Mouse (Mus musculus) brain, embryonic 18.5 days (tissue): ENCODE measurements around the gene Prkab1.
A peak's percentile ranks its signal among the peaks of the same experiment; 100 is the strongest.

Experiments used
- DNase-seq: peaks from one replicate; pipeline ENCODE4 v3.0.0-alpha.2; 2012; ENCODE audit warnings: low read depth, low spot score

Prkab1 gene

GRCm38 (mm10) chr5:116024327-116024739 lies at the start of gene Prkab1:
Gene Prkab1, minus strand, starts transcription at chr5:116024508.
- peak; percentile 85 for DNase-seq

GRCm38 (mm10) chr5:116069618-116070017 lies 45.3 kb upstream of the Prkab1 start:
- no peak for DNase-seq

DNA sequence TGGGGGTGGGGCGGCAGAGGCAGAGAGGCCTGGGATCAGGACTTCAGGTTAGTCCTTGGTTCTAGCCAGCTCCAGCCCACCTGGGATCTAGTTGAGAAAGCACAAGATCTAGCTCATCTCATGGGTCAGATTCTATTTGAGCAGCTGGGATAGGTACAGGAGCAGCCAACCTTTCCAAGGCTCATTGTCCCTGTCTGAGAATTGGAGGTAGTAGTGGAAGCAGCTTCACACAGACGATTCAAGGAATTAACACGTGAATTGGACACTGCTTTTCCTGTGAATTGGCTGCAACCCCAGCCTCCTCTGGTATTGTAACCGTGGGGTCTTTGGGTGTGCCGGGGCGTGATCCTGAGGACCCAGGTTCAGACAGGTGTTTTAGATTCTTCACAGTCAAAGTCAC lies 28.5 kb upstream of the Prkab1 start:
- DNase-seq, result no peak

GRCm38 (mm10) chr5:116052171-116052570 lies 27.9 kb upstream of the Prkab1 start:
- no peak for DNase-seq

DNA sequence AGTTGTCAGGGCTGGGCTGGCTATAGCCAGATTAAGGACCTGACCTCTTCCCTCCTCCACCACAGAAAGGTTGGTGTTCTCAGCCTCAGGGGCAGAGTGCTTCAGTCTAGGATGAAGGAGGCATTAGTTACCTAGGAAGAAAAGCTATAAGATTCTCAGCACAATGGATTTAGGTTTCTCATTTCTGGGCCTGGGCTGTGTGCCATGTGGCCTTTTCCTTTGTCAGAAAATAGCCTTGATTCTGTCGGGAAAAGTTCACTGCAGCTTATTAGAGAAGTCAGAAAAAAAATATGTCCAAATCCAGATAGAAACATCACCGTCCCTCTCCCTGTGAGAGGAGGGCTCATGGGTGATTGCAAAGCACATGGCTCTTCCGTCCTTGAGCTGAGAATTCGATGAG lies 25.5 kb upstream of the Prkab1 start:
- DNase-seq, result no peak

DNA sequence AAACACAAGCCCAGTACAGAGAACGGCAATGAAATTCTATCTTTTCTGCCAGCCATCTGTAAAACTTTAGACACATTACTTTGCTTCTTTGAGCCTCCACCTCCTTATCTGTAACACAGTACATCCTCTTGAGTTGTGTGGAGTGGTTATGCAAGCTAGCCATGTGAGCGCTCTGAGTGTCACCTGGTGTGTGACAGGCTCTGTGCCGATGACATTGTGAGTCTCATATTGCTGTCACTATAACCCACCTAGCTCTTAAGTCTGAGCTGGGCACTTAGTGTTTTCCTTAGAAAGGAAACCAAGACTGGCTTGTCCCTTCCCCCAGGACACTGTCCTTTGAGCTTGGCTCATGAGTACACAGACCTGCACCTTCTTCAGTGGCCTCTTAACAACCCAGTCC lies 24.0 kb upstream of the Prkab1 start:
- no peak for DNase-seq

DNA sequence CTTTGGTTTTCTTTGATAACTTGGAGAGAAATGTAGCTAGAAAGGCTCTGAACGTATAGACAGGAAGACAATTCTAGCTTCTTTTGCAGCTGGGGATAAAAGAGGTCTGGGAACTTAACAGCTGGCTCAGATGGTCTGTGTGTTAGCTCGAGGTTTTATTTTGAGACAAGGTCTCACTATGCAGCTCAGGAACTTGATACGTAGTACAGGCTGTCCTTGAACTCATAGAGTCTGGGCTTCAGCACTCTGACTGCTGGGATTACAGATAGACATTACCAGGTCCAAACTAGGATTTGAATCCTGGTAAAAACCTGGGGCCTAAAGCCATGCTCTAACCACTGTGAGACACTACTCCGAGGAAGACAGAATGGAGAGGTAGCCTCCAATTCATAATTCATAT lies 21.9 kb upstream of the Prkab1 start:
- no peak for DNase-seq

- DNase-seq, result no peak
These were observed 21.3 kb upstream of the Prkab1 start for GRCm38 (mm10) chr5:116045581-116045980.

- no peak for DNase-seq
These were observed 17.9 kb upstream of the Prkab1 start for GRCm38 (mm10) chr5:116042241-116042640.

- DNase-seq, result no peak
These were observed 15.4 kb upstream of the Prkab1 start for GRCm38 (mm10) chr5:116039706-116040105.

DNA sequence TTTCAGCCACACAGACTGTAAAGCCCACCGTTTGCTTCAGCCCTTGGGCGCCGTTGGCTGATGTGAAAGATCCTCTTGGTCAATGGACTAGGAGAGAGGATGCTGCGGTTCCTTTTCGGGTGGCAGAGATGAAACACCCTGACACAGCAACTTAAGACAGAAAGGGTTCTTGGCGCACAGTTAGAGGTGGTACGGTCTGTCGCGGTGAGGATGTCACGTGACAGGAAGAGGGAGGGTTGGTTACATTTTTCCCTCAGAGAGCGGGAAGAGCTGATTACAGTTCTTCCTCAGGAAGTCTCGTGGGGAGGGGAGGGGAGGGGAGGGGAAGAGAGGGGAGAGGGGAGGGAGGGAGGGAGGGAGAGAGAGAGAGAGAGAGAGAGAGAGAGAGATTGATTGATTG lies 13.4 kb upstream of the Prkab1 start:
- DNase-seq, result no peak

DNA sequence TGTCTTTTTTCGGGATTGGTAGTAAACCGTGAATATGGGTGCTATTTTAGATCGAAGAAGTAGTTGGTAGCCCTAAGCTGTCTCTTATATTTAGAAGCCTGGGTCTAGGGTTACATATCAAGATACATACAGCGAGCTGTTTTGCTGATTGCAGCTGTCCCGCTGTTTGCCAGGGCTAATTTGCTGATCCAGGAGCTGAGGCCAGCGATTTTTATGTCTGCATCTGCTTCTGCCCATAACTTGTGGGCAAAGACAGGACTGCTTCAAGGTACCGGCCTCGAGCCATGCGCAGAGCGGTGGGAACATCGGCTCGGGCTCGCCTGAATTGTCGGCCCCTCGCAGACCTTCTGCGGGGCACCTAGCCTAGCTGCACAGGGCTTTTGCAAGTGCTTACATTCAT lies 12.2 kb upstream of the Prkab1 start:
- DNase-seq, result no peak

- DNase-seq, result peak; percentile 59
These were observed 6.9 kb upstream of the Prkab1 start for GRCm38 (mm10) chr5:116031190-116031577.

GRCm38 (mm10) chr5:116030566-116031189 lies 6.4 kb upstream of the Prkab1 start:
- no peak for DNase-seq

- no peak for DNase-seq
These were observed 4.8 kb upstream of the Prkab1 start for GRCm38 (mm10) chr5:116029071-116029470.

- no peak for DNase-seq
These were observed 2.3 kb upstream of the Prkab1 start for GRCm38 (mm10) chr5:116026561-116026960.

DNA sequence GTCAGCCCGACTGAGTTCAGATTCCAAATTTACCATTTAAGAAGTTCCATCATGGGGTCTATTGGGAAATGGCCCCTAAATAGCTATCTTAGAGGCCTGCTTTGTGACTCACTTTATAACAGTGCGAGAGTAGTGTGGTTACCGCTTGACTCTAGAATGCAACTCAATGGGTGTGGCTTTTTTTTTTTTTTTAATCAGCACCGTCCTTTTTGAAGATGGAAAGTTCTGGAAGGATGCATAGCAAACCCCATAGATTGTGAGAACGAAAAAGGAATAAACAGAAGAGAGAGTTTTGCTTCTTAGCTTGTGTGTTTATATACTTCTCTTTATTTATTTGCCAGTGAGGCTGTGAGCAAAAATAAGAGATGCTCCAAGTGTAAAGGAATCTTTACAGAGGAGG lies 1.8 kb upstream of the Prkab1 start:
- DNase-seq, result no peak

GRCm38 (mm10) chr5:116023821-116024284 lies 455 bp downstream of the Prkab1 start:
- no peak for DNase-seq

GRCm38 (mm10) chr5:116023251-116023661 lies 1.1 kb downstream of the Prkab1 start:
- DNase-seq, result no peak

- no peak for DNase-seq
These were observed 1.6 kb downstream of the Prkab1 start for GRCm38 (mm10) chr5:116022658-116023200.

DNA sequence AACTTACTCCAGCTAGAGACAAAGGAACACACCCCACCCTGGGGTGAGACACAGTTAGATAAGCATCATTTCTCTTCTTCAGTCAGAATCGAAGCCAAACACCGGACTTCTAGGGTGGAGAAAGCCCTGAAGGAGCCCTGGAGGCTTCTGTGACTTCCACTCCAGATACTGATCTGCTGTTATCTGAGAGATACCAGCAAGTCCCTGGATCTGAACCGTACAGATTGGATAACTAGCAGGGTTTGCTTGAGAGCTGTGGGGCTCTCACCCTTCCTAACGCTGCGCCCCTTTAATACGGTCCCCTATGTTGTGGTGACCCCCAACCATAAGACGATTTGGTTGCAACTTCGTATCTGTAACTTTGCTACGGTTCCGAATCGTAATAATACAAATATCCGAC lies 2.2 kb downstream of the Prkab1 start:
- no peak for DNase-seq

- DNase-seq, result no peak
These were observed 2.8 kb downstream of the Prkab1 start for GRCm38 (mm10) chr5:116021552-116021951.

DNA sequence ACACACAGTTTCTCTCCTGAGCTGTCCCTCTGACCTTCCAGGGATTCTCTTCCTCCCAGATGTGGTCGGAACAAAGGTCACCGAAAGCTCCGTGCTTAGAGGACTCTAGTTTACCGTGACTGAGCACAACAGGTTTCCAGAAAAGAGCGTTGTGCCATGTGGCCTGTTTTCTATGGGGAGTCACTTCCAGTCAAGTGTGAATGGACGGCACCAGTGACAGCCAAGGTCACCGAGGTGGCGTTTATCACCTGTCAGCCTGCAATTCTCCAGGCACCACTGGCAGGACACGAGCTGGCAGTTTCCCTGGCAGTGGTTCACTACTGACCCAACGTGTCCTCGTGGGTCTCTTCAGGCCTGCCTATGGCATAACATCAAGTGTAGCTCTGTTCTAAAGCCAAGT lies 4.9 kb downstream of the Prkab1 start:
- no peak for DNase-seq

- no peak for DNase-seq
These were observed 5.5 kb downstream of the Prkab1 start for GRCm38 (mm10) chr5:116018784-116019183.
